Mouse (Mus musculus) gastrocnemius, postnatal 4 days (tissue): Measurements from ENCODE around the gene B3galnt2. TPM values are rescaled to one million over a fixed set of nuclear protein-coding genes. Genes with fewer than 3 reads are reported as not detected.
"Not testable (repeated sequence)": the region's sequence is repeated elsewhere in the genome, so short reads cannot be mapped to it uniquely, and the experiment has no call there.

Source experiments
- DNase-seq, 2 experiments: peaks; one replicate each; pipeline ENCODE4 v3.0.0; 2021 to 2022; ENCODE audit warnings: low spot score in 2 of 2, mixed read lengths in 2 of 2
- long read RNA-seq, 2 experiments: library from polyadenylated mRNA; stranded (forward); transcript quantifications; one replicate each; pipeline ENCODE4 v2.0.0; 2021
- total RNA-seq, 2 experiments: library from RNA; stranded (reverse); gene quantifications; 2 replicates each; pipeline ENCODE4 v1.2.3; 2021

The B3galnt2 gene
- total RNA-seq = 10 to 100 TPM; 29.3 to 33.4 TPM
- long read RNA-seq, experiment 1, transcript B3galnt2-201 (12 exons, 3,892 nt) = major isoform, 17 of 29 reads
- long read RNA-seq, experiment 1, partial matches to known transcripts = 3 of 29 reads
- long read RNA-seq, experiment 1, other reads (novel, unspliced or antisense) = 9 of 29 reads
- long read RNA-seq, experiment 2, transcript B3galnt2-201 (12 exons, 3,892 nt) = major isoform, 26 of 42 reads
- long read RNA-seq, experiment 2, partial matches to known transcripts = 0 of 42 reads
- long read RNA-seq, experiment 2, other reads (novel, unspliced or antisense) = 16 of 42 reads

GRCm38 (mm10) chr13:13953874-13954832 is at the start of gene B3galnt2:
Gene B3galnt2, plus strand, starts transcription at chr13:13954469.
- peak; percentile 79 to 93 for DNase-seq

- no peak for DNase-seq
Observed at GRCm38 (mm10) chr13:13911341-13911740, 42.9 kb upstream of the B3galnt2 start.

DNA sequence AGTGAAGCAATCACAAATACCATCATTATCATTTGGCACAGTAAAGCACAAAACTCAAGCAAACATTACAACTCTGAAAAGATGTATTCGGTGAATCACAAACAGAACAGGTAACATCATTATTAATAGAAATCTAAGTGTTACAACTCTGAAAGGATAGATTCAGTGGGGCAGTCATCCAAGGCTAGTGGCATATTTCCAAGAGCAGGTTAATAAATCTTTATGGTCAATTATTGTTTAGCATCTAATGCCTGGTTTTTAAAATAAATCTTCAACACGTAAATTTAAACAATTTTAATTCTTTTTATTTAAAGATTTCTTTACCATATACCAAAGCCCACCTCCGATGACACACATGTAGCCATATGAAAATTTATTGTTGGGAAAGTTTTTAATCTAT is 34.9 kb upstream of the B3galnt2 start:
- no peak for DNase-seq

- no peak for DNase-seq
Observed at GRCm38 (mm10) chr13:13922526-13922925, 31.7 kb upstream of the B3galnt2 start.

DNA sequence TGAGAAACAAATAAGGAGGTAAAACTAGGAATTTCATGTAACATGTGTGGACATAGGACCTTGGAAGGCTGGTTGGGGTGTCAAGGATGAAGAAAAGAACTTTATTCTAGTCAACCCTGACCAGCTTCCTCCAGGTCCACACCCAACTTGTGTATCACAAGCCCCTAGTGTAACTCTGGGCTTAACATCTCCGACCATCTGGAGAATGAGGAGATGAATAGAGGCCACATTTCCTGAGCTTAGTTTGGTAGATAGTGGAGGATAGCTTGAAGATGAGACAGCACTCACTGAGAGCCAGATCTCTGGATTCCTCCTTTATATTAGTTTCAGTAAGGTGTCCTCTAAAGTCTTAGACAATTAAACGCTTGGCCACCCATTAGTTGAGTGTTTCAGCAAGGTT is 24.3 kb upstream of the B3galnt2 start:
- DNase-seq = no peak

GRCm38 (mm10) chr13:13954931-13955330 is 662 bp downstream of the B3galnt2 start:
- peak in 1 of 2 experiments; percentile 50 for DNase-seq

- no peak for DNase-seq
Observed at GRCm38 (mm10) chr13:13956686-13957085, 2.4 kb downstream of the B3galnt2 start.

GRCm38 (mm10) chr13:13960211-13960610 is 5.9 kb downstream of the B3galnt2 start:
- DNase-seq = no peak

DNA sequence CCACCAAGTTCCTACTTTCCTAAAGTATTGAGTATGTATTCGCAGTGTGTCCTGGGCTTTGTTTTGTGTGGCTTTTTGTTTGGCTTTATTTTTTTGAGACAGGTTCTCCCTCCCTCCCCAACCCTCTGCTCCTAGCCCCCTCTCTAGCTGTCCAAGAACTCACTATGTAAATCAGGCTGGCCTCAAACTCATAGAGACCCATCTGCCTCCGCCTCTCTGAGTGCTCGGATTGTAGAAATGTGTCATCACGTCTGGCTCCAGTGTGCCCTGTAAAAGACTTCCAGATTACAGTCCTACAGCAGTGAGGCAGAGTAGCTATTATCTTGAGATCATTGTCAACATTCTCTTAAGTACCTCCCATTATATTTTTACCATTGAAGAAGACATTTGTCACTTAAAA is 6.8 kb downstream of the B3galnt2 start:
- no peak for DNase-seq

DNA sequence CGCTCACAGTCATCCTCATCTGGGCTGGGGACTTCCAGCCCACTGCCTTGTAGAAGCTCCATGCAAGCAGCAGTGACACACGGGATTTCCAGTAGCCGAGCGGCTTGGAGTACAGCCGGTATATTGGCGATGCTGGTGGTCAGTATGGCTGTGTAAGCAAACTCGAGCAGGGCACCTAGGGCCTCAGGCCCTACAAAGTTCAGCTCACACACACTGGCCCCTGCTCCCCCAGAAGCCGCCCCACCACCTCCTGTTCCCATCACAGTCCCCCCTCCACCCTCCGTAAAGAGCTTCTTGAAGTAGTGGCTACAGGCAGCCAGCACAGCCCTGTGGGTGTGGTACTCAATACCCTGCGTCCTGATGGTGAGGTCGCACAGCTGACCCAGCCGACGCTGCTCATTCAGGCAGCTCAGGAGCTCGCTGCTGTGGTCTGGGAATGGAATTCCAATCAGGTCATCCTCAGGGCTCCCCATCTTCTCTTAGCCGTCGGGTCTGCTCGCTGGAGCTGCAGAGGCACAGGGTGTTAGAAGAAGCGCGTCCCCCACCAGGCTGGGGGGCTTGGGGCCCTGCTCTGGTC is 11.2 kb downstream of the B3galnt2 start:
- DNase-seq = no peak

DNA sequence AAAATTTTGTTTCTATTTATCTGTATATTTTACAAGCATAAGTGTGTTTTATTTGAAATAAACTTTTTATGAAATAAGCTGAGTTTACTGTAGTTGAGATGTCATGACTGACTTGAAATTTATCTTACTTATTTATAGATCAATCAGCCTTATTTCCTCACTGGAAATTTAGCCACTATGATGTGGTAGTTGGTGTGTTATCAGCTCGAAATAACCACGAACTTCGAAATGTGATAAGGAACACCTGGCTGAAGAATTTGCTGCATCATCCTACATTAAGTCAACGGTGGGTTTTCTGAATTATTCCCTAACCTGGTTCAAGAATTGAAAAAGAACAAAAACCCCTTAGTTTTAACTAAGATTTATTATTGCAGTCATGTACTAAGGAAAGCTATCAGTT is 11.9 kb downstream of the B3galnt2 start:
- DNase-seq = no peak

- no peak for DNase-seq
Observed at GRCm38 (mm10) chr13:13968629-13969111, 14.4 kb downstream of the B3galnt2 start.

DNA sequence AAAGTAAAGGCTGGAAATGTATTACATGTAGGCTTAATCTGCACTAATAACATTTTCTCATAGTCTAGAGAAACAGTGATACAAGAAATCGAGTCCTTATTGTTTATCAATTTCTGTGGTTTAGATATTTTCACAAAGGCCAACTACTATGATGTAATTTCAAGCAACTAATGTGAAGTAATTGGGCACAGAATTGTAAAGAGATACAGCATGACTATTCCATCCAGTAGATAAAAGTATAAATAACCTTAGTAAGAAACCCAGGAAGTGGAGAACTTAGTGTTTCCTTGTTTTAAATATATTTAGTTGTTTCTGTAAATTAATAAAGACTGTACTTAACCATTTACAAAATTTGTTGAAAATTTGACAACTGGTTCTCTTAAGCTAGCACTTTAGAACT is 15.5 kb downstream of the B3galnt2 start:
- no peak for DNase-seq

DNA sequence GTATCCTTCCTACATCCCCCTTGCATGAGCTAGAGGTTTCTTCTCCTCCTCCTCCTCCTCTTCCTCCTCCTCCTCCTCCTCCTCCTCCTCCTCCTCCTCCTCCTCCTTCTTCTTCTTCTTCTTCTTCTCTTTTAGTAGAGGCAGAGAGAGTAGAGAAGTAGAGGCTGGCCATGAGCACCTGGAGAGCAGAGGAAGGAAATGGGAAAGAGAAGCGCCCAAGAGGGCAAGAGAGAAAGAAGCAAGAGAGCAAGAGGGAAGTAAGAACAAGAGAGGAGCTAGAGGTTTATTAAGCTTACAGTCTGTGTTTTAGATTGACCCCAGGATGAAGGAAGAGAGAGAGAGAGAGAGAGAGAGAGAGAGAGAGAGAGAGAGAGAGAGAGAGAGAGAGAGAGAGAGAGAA is 27.6 kb downstream of the B3galnt2 start:
- DNase-seq = not testable (repeated sequence)

DNA sequence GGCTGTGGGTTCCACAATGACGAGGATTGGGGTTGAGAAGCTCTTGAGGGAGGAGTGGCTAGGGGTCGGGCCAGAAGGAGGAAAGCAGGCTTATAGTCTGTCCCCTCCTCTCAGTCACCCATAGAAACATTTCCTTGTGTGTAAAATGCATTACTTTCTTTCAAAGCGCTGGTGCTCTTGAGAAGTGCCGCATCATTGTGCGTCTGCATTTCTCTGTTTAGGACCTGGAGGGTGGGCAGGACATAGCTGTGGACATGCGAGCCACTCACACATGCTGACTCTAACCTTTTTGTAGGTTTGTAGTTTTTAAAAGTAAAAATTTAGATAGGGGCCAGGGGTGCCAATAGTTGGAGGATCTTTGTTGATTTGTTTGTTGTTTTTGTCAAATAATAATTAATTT is 29.3 kb downstream of the B3galnt2 start:
- no peak for DNase-seq

- DNase-seq = no peak
Observed at GRCm38 (mm10) chr13:13989135-13989534, 34.9 kb downstream of the B3galnt2 start.

- no peak for DNase-seq
Observed at GRCm38 (mm10) chr13:13990391-13990790, 36.1 kb downstream of the B3galnt2 start.

DNA sequence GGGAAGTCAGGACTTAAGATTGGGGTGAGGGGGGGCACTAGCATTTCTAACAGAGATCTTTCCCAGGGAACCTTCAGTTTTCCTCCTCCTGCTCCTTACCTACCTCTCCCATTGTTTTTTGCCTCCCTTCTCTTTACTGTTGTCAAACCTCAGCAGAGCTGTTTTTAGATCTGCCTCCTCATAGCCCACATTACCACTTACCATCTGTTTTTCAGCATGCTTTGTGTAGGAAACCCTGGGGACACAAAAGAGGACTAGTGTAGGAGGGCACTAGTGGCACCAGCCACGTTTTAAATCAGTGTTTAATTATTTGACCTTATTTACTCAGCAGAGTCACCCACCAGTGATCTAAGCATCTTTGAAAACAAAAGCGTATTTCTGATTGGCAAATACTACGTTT is 38.8 kb downstream of the B3galnt2 start:
- no peak for DNase-seq

DNA sequence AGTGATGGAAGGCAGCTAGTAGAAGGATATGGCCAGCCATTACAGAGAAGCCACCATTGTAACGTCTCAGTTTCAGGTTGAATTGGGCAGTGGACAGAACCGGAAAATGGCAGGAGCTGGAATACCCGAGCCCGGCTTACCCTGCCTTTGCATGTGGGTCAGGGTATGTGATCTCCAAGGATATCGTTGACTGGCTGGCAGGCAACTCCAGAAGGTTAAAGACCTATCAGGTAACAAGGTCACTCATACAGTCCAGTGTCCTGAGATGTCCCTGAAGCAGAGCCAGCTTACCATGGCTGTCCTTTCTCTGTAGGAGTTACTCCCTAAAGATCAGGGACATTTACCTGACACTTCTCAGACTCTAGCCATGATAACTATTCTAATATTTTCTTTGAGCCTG is 40.8 kb downstream of the B3galnt2 start:
- no peak for DNase-seq

GRCm38 (mm10) chr13:13997476-13997875 is 43.2 kb downstream of the B3galnt2 start:
- DNase-seq = no peak

- no peak for DNase-seq
Observed at GRCm38 (mm10) chr13:14002706-14003105, 48.4 kb downstream of the B3galnt2 start.

DNA sequence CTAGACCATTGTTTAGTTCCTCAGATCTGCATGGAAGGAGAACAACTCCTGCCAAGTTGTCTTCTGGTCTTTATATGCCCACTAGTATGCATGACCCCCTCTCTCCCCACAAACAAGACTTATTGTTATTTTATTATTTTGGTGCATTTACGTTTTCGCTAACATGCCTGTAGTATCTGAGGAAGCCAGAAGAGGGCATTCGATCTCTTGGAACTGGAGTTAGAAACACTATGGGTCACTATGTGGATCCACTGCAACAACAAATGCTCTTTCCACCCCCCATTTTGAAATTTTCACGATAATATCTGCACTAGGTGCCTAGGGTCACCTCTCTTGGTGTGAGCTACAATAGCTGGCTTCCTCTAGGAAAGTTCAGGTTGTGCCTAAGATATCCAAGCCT is 49.8 kb downstream of the B3galnt2 start:
- no peak for DNase-seq
